Mouse (Mus musculus) liver, embryonic 14.5 days (tissue): ENCODE measurements at regions not wholly inside any gene's neighbourhood (a gene's known extent, or its start where the extent isn't known, plus 50 kb on each side); places are given as distances from the start of the nearest gene placed in this dataset.

ENCODE experiments used
- ATAC-seq: fragments of 200-750 bp; cut with Nextera tagmentation; 2 replicates; pipeline ENCODE4 v1.8.0; 2017; ENCODE audit warnings: moderate number of reproducible peaks, mild to moderate bottlenecking, moderate library complexity; ENCODE audit not compliant: insufficient read depth
- DNase-seq, 3 experiments: peaks; one replicate each; pipeline ENCODE4 v3.0.0-alpha.2; 2012 to 2013; ENCODE audit warnings: low read depth in 3 of 3, low spot score in 3 of 3
- H3K27ac ChIP-seq: fragments of 300-500 bp; sonication (generic); 2 replicates; pipeline ENCODE4 v1.5.1; 2014; ENCODE audit warnings: moderate library complexity, mild to moderate bottlenecking, control low read depth, inconsistent platforms
- H3K27me3 ChIP-seq: fragments of 300-500 bp; sonication (generic); 2 replicates; pipeline ENCODE4 v1.6.1; 2014; ENCODE audit warnings: mild to moderate bottlenecking, low read length, moderate library complexity; ENCODE audit not compliant: control insufficient read depth, insufficient read depth
- H3K36me3 ChIP-seq: fragments of 300-500 bp; sonication (generic); replicated peaks from 2 replicates; pipeline ENCODE4 v1.6.1; 2014; ENCODE audit warnings: low read depth; ENCODE audit not compliant: control insufficient read depth, insufficient read depth
- H3K4me1 ChIP-seq, 2 experiments: fragments of 200-500 bp in 1 of 2; fragments of 300-500 bp in 1 of 2; sonication (generic) in 1 of 2; replicated peaks; 2 replicates each; pipeline ENCODE4 v1.6.1; 2012 to 2014; ENCODE audit warnings: antibody characterized with exemption in 1 of 2, inconsistent platforms in 1 of 2, low read length in 1 of 2; ENCODE audit not compliant: control insufficient read depth in 2 of 2, insufficient read depth in 2 of 2
- H3K4me2 ChIP-seq: fragments of 300-500 bp; sonication (generic); 2 replicates; pipeline ENCODE4 v1.6.1; 2014; ENCODE audit warnings: low read depth, mild to moderate bottlenecking, control low read depth, moderate library complexity
- H3K4me3 ChIP-seq, 2 experiments: fragments of 200-500 bp in 1 of 2; fragments of 300-500 bp in 1 of 2; sonication (generic) in 1 of 2; 2 replicates each; pipeline ENCODE4 v1.5.1; 2012 to 2014; ENCODE audit warnings: low read depth in 2 of 2, low read length in 2 of 2, mild to moderate bottlenecking in 2 of 2, control low read depth in 1 of 2, inconsistent platforms in 1 of 2, moderate library complexity in 1 of 2; ENCODE audit not compliant: insufficient read depth in 1 of 2
- H3K9ac ChIP-seq: fragments of 300-500 bp; sonication (generic); replicated peaks from 2 replicates; pipeline ENCODE4 v1.6.1; 2014; ENCODE audit warnings: mild to moderate bottlenecking, control low read depth, moderate library complexity
- H3K9me3 ChIP-seq: fragments of 300-500 bp; sonication (generic); 2 replicates; pipeline ENCODE4 v1.6.1; 2016; ENCODE audit warnings: low read length, mixed read lengths; ENCODE audit not compliant: control insufficient read depth
- CTCF ChIP-seq: IDR thresholded peaks from 2 replicates; pipeline ENCODE4 v1.5.1; 2016; ENCODE audit warnings: antibody characterized with exemption, low read depth, control low read depth
- EP300 ChIP-seq: IDR thresholded peaks from 2 replicates; pipeline ENCODE4 v1.6.1; 2016; ENCODE audit warnings: antibody characterized with exemption, low read depth
- WGBS: fragments of 180-500 bp; shearing (Covaris S2); extraction: QIAGEN DNeasy Blood & Tissue Kit; methylation state at CpG from one replicate; pipeline ENCODE4 v1.1.7; 2014; ENCODE audit not compliant: insufficient replicate concordance; 5-methylcytosine and 5-hydroxymethylcytosine counted together

DNA sequence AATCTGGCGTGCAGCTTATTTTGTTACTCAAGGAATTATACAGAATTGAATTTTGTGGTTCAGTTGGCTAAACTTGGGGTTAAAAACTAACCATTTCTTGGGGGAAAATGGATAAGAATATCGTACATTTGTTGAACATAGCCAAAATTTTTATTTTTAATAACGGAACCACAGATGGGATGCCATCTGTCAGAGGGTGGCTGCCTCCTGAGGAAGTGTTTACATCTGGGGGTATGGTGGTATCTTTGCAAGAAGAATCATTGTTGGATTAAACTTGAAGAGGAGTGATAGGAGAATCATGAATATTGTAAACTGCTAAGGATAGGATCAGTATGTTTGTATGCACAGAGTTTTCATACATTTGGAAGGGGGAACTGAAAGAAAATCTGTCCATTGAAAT, 144.9 kb upstream of the Slit2 start:
- Histone ChIP-seq H3K27ac (no peak overlapping the region), H3K4me2 (no peak overlapping the region), H3K36me3 (no peaks in the 10 kb centered on the region), H3K4me1 (no peaks in the 10 kb centered on the region), H3K4me3 (no peak overlapping the region), H3K9me3 (no peaks in the 10 kb centered on the region), H3K27me3 (no peaks in the 10 kb centered on the region), H3K9ac (no peak overlapping the region)
- ATAC-seq (no peak), DNase-seq (no peak)
- TF ChIP-seq EP300: no peak
- no peak for TF ChIP-seq CTCF
- WGBS: 56% methylated on average over 3 of the region's 3 CpGs

DNA sequence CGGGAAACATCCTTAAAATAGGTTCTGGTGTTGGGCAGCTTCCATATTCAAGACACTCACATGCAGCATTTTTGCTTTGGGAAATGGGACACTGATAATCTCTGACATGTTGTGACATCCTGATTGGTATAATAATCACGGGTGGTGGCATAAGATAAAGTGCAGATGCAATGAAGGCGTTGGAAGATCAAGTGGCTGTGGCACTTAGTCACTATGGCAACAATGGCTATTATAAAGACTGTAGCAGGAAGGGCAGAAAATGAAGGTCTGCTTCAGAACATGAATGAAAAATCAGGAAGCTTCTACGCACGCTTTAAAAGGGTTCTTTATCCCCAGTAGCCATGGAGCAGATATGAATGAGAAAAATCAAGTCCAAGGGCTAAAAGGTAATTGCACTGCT, 113.2 kb upstream of the Slit2 start:
- no peaks in the 10 kb centered on the region for H3K27me3 ChIP-seq
- no peak for ATAC-seq
- no peaks in the 10 kb centered on the region for H3K36me3 ChIP-seq
- no peak overlapping the region for H3K4me2 ChIP-seq
- TF ChIP-seq CTCF (no peak), EP300 (no peak)
- 32% methylated on average over 5 of the region's 5 CpGs for WGBS
- H3K4me1 ChIP-seq: no peaks in the 10 kb centered on the region
- DNase-seq: no peak
- no peak overlapping the region for H3K9ac ChIP-seq
- H3K27ac ChIP-seq: no peak overlapping the region
- H3K4me3 ChIP-seq: no peak overlapping the region
- no peaks in the 10 kb centered on the region for H3K9me3 ChIP-seq
